ENCODE assay signal across 9 mouse cellular contexts in the genomic region with DNA sequence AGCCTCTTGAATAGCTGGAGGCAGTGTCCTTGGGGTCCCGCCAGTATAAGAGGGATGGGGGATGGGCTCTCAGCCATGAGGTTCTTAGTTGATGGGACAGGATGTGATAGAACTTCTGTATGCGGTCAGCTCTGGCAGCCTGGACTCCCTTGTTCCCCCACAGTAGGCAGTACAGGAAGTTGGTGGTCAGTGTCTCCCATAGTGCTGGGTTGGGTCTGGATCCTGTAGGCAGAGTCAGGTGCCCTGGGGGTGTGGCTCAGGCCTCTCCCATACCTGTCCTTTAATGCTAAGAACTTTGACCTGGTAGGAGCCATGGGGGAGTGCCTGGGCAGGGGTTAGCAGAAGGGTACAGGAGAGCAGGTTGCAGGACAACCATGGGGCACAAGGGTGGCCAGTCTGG. TPM values are rescaled to one million over a fixed set of nuclear protein-coding genes. Genes with fewer than 3 reads are reported as not detected.
A peak's percentile ranks its signal among the peaks of the same experiment; 100 is the strongest.
DNase-seq lines count a peak whose midpoint lies in the region; ATAC-seq and TF ChIP-seq lines count a peak whose summit lies in the region.
"Had no signal": no experiment of that assay in that cellular context is flagged by ENCODE, and none has a peak within 500 bp of the region (broad histone marks: within the 10 kb centered on the region; RNA-seq: fewer than 3 reads in every experiment).

No protein-coding gene starts in this region.

- H3K4me3 ChIP-seq in kidney, adult 2 months (ENCODE audit: insufficient read depth, low read depth, low read length), result no peak overlapping the region
- H3K4me3 ChIP-seq in megakaryocyte, embryonic 14.5 days (replicated peaks), result peak overlapping the region; percentile 69

- peak; percentile 15 for DNase-seq in kidney, adult 2 months
- DNase-seq in kidney, postnatal 4 days, result no peak
- DNase-seq in CD4-positive helper T cell, adult 2 months (ENCODE audit: low read depth, low spot score), result peak; percentile 41
- no peak for DNase-seq in urinary bladder, postnatal 14 days (ENCODE audit: low spot score)
- no peak for DNase-seq in adrenal gland, adult 2 months
- DNase-seq: adrenal gland, postnatal 10 days; right cerebral cortex, adult 18-20 months had no signal

- no peak overlapping the region for H3K27ac ChIP-seq in kidney, adult 2 months (ENCODE audit: insufficient read depth, low read depth, low read length)

- H3K4me1 ChIP-seq in kidney, adult 2 months (ENCODE audit: control insufficient read depth, insufficient read depth, low read length), result no peaks in the 10 kb centered on the region
- H3K4me1 ChIP-seq in megakaryocyte, embryonic 14.5 days, result peaks cover 66% of the 10 kb centered on the region

- peaks cover 2% of the 10 kb centered on the region; the same call in 1 of the 2 replicates for H3K36me3 ChIP-seq in kidney, adult 2 months (ENCODE audit: control insufficient read depth, insufficient read depth, low read length)
- H3K36me3 ChIP-seq in megakaryocyte, embryonic 14.5 days (replicated peaks; ENCODE audit: low read length), result peaks cover 54% of the 10 kb centered on the region

- H3K27me3 ChIP-seq in kidney, adult 2 months (replicated peaks; ENCODE audit: control insufficient read depth, insufficient read depth, low read length), result no peaks in the 10 kb centered on the region
- H3K27me3 ChIP-seq in megakaryocyte, embryonic 14.5 days (replicated peaks), result no peaks in the 10 kb centered on the region

- 65% methylated on average over 2 of the region's 2 CpGs for WGBS in kidney, adult 2 months

- H3K9me3 ChIP-seq in megakaryocyte, embryonic 14.5 days, result no peaks in the 10 kb centered on the region

- TF ChIP-seq POLR2A in kidney, adult 2 months (IDR thresholded peaks at IDR 0.05; ENCODE audit: low read depth, low read length), result no peak

- peak; percentile 61 for ATAC-seq in activated CD4-positive, CD25-positive, alpha-beta regulatory T cell, adult 4 months

- no peak for TF ChIP-seq CTCF in kidney, adult 2 months (conservative IDR thresholded peaks at IDR 0.05; ENCODE audit: insufficient read depth, insufficient read length, low read depth, low read length)

RNA-seq across cellular contexts. Expression of a gene that starts 14.7 kb away (rescaled TPM):
- 1.1 and 3.4 TPM in 2 replicates for polyA plus RNA-seq in kidney, adult 2 months (2012; rRNA removed)
- 10 to 100 TPM; 74.1 to 83.7 TPM for polyA plus RNA-seq in activated CD4-positive, CD25-positive, alpha-beta regulatory T cell, adult 4 months (2017; shearing (Covaris generic))
- polyA plus RNA-seq in megakaryocyte, embryonic 14.5 days (2012; ENCODE audit: insufficient read depth, low replicate concordance), result 34.6 and 164 TPM in 2 replicates
- 1 to 10 TPM; 2.0 to 4.3 TPM for total RNA-seq in adrenal gland, adult 2 months (2021)
- polyA plus RNA-seq in adrenal gland, adult 2 months (2012; rRNA removed), result 1.1 and 1.3 TPM in 2 replicates

RNA-seq across cellular contexts. Expression of a gene that starts 14.9 kb away (rescaled TPM):
- 30.4 and 35.6 TPM in 2 replicates for polyA plus RNA-seq in kidney, adult 2 months (2012; rRNA removed)
- polyA plus RNA-seq in activated CD4-positive, CD25-positive, alpha-beta regulatory T cell, adult 4 months (2017; shearing (Covaris generic)), result 1 to 10 TPM; 1.7 to 2.5 TPM
- polyA plus RNA-seq in megakaryocyte, embryonic 14.5 days (2012; ENCODE audit: insufficient read depth, low replicate concordance), result 25.4 and 45.7 TPM in 2 replicates
- 10 to 100 TPM; 44.5 to 51.5 TPM for total RNA-seq in adrenal gland, adult 2 months (2021)
- polyA plus RNA-seq in adrenal gland, adult 2 months (2012; rRNA removed), result 25.2 and 28.2 TPM in 2 replicates

RNA-seq across cellular contexts. Expression of a gene that starts 15.9 kb away (rescaled TPM):
- polyA plus RNA-seq in kidney, adult 2 months (2012; rRNA removed), result 36.7 and 39.6 TPM in 2 replicates
- polyA plus RNA-seq in activated CD4-positive, CD25-positive, alpha-beta regulatory T cell, adult 4 months (2017; shearing (Covaris generic)), result 10 to 100 TPM; 46.4 to 55.8 TPM
- 30.6 and 33.1 TPM in 2 replicates for polyA plus RNA-seq in megakaryocyte, embryonic 14.5 days (2012; ENCODE audit: insufficient read depth, low replicate concordance)
- 10 to 100 TPM; 85.1 to 89.5 TPM for total RNA-seq in adrenal gland, adult 2 months (2021)
- 79.7 and 82.5 TPM in 2 replicates for polyA plus RNA-seq in adrenal gland, adult 2 months (2012; rRNA removed)

RNA-seq across cellular contexts. Expression of a gene that starts 36.2 kb away (rescaled TPM):
- 51.5 and 69.4 TPM in 2 replicates for polyA plus RNA-seq in kidney, adult 2 months (2012; rRNA removed)
- under 1 TPM in 1 of 2 experiments, not detected in 1; 0.41 TPM for polyA plus RNA-seq in activated CD4-positive, CD25-positive, alpha-beta regulatory T cell, adult 4 months (2017; shearing (Covaris generic))
- 0.52 and 16.6 TPM in 2 replicates for polyA plus RNA-seq in megakaryocyte, embryonic 14.5 days (2012; ENCODE audit: insufficient read depth, low replicate concordance)
- total RNA-seq in adrenal gland, adult 2 months (2021), result 1,000 to 10,000 TPM in 1 of 2 experiments, 100 to 1,000 TPM in 1; 382 to 3,178 TPM
- polyA plus RNA-seq in adrenal gland, adult 2 months (2012; rRNA removed), result 222 and 767 TPM in 2 replicates

Comparison
In these comparisons a context has a peak if more than half of its experiments do, and no peak if none do; other contexts are left out.
1. DNase-seq: peak in kidney, adult 2 months (single experiment) and CD4-positive helper T cell, adult 2 months (single experiment); none in kidney, postnatal 4 days (0 of 2), urinary bladder, postnatal 14 days (single experiment) and adrenal gland, adult 2 months (single experiment).